Mouse (Mus musculus) spleen, adult 2 months (tissue): Measurements from ENCODE around the gene Atp6v0a1.

ENCODE experiments used
- CTCF ChIP-seq: fragments of 200-500 bp; IDR thresholded peaks from 2 replicates; pipeline ENCODE4 v1.5.1; 2011; ENCODE audit warnings: mild to moderate bottlenecking, inconsistent platforms; ENCODE audit not compliant: insufficient read depth, insufficient read length, insufficient replicate concordance; ENCODE audit errors: extremely low read depth
- POLR2A ChIP-seq: fragments of 200-500 bp; IDR thresholded peaks from 2 replicates; pipeline ENCODE4 v1.6.1; 2011; ENCODE audit warnings: low read depth, low read length, inconsistent platforms

DNA sequence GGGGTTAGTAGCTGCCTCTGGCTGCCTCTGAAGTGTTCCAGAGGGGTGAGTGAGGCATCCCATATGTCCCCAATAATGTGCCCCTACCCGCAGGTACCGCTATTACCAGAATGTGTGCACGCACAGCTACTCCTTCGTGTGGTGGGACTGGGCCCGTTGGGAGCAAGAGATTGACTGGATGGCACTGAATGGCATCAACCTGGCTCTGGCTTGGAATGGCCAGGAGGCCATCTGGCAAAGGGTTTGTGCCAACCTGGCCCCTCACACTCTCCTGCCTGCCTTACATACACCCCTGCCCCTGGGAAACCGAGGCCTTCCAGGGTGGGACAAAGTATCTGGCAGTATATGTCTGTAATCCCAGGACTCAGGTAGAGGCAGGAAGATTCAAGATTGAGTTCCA lies 61.7 kb downstream of the Atp6v0a1 start:
- TF ChIP-seq CTCF: no peak
- no peak for TF ChIP-seq POLR2A
